ENCODE assay signal across 13 mouse cellular contexts in the genomic region with DNA sequence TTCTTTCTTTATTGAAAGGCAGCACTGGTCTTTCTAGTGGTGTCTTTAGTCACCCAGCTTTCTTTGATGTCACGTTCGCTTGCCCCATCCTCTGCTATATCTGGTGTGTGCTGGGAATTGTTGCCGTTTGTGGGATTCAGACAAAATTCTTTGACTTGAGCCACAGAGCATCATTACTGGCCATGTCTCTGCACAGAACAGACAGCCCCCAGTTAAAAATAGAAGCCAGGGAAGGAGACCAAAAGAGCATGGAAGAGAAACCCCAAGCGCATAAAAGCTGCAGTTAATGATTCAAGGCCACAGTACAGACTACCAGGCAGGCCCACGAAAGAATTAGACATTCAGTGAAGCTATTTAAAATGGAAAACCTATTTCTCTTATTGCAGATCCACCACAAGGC.
DNase-seq lines count a peak whose midpoint lies in the region; ATAC-seq and TF ChIP-seq lines count a peak whose summit lies in the region.
"Had no signal": no experiment of that assay in that cellular context is flagged by ENCODE, and none has a peak within 500 bp of the region (broad histone marks: within the 10 kb centered on the region; RNA-seq: fewer than 3 reads in every experiment).

No protein-coding gene starts in this region.

- H3K9me3 ChIP-seq in kidney, embryonic 15.5 days (replicated peaks) = no peaks in the 10 kb centered on the region
- H3K9me3 ChIP-seq in embryonic facial prominence, embryonic 13.5 days = no peaks in the 10 kb centered on the region
- H3K9me3 ChIP-seq in hindbrain, embryonic 11.5 days (ENCODE audit: control insufficient read depth, low read length) = no peaks in the 10 kb centered on the region
- H3K9me3 ChIP-seq in midbrain, embryonic 16.5 days (replicated peaks; ENCODE audit: control insufficient read depth, low read length, poor library complexity, severe bottlenecking) = no peaks in the 10 kb centered on the region
- no peaks in the 10 kb centered on the region for H3K9me3 ChIP-seq in intestine, postnatal 0 days (ENCODE audit: control insufficient read depth)
- H3K9me3 ChIP-seq: liver, embryonic 12.5 days had no signal

- intact Hi-C loops in left cerebral cortex, postnatal 10 days (cut with DNase I) = no loop called here

- no peak for TF ChIP-seq CTCF in intestine, postnatal 0 days (IDR thresholded peaks at IDR 0.05; ENCODE audit: low read depth)

- H3K4me2 ChIP-seq in kidney, embryonic 15.5 days = peak overlapping the region; percentile 23; the same call in 1 of the 2 replicates
- 0 out of 2 replicates have a peak overlapping the region, but pooled peaks have one; percentile 11 for H3K4me2 ChIP-seq in embryonic facial prominence, embryonic 13.5 days
- H3K4me2 ChIP-seq in hindbrain, embryonic 11.5 days (replicated peaks; ENCODE audit: low read depth, low read length) = no peak overlapping the region
- H3K4me2 ChIP-seq in midbrain, embryonic 16.5 days (ENCODE audit: low read length) = no peak overlapping the region
- no peak overlapping the region for H3K4me2 ChIP-seq in intestine, postnatal 0 days (replicated peaks; ENCODE audit: low read depth)
- H3K4me2 ChIP-seq: liver, embryonic 12.5 days had no signal

- 0 out of 2 replicates have a peak overlapping the region, but pooled peaks have one; percentile 27 for H3K27ac ChIP-seq in kidney, embryonic 15.5 days
- H3K27ac ChIP-seq in embryonic facial prominence, embryonic 13.5 days = peak overlapping the region; percentile 44; the same call in 1 of the 2 replicates
- peak overlapping the region; percentile 59; the same call in 1 of the 2 replicates for H3K27ac ChIP-seq in hindbrain, embryonic 11.5 days (ENCODE audit: low read depth, low read length)
- no peak overlapping the region for H3K27ac ChIP-seq in midbrain, embryonic 16.5 days (ENCODE audit: low read length)
- no peak overlapping the region for H3K27ac ChIP-seq in intestine, postnatal 0 days (ENCODE audit: low read depth, low read length)
- H3K27ac ChIP-seq: liver, embryonic 12.5 days; macrophage had no signal

- no peak overlapping the region for H3K4me3 ChIP-seq in kidney, embryonic 15.5 days (replicated peaks)
- no peak overlapping the region for H3K4me3 ChIP-seq in embryonic facial prominence, embryonic 13.5 days
- no peak overlapping the region for H3K4me3 ChIP-seq in hindbrain, embryonic 11.5 days (ENCODE audit: low read depth, low read length)
- H3K4me3 ChIP-seq in midbrain, embryonic 16.5 days (ENCODE audit: low read depth, low read length) = no peak overlapping the region
- no peak overlapping the region for H3K4me3 ChIP-seq in intestine, postnatal 0 days (ENCODE audit: low read depth, low read length)
- H3K4me3 ChIP-seq: liver, embryonic 12.5 days had no signal

- H3K27me3 ChIP-seq in kidney, embryonic 15.5 days = no peaks in the 10 kb centered on the region
- H3K27me3 ChIP-seq in embryonic facial prominence, embryonic 13.5 days = no peaks in the 10 kb centered on the region
- no peaks in the 10 kb centered on the region for H3K27me3 ChIP-seq in hindbrain, embryonic 11.5 days (ENCODE audit: control insufficient read depth, insufficient read depth, low read length)
- H3K27me3 ChIP-seq in midbrain, embryonic 16.5 days (ENCODE audit: control insufficient read depth, insufficient read depth, low read depth, low read length) = no peaks in the 10 kb centered on the region
- no peaks in the 10 kb centered on the region for H3K27me3 ChIP-seq in intestine, postnatal 0 days (replicated peaks; ENCODE audit: control insufficient read depth, insufficient read depth, low read length)
- H3K27me3 ChIP-seq: liver, embryonic 12.5 days had no signal

- H3K36me3 ChIP-seq in kidney, embryonic 15.5 days = no peaks in the 10 kb centered on the region
- H3K36me3 ChIP-seq in embryonic facial prominence, embryonic 13.5 days = no peaks in the 10 kb centered on the region
- no peaks in the 10 kb centered on the region for H3K36me3 ChIP-seq in hindbrain, embryonic 11.5 days (ENCODE audit: control insufficient read depth, insufficient read depth, low read length)
- H3K36me3 ChIP-seq in midbrain, embryonic 16.5 days (ENCODE audit: control insufficient read depth, insufficient read depth, low read length) = no peaks in the 10 kb centered on the region
- H3K36me3 ChIP-seq in intestine, postnatal 0 days (ENCODE audit: control insufficient read depth, insufficient read depth) = no peaks in the 10 kb centered on the region
- H3K36me3 ChIP-seq: liver, embryonic 12.5 days had no signal

- ATAC-seq in kidney, embryonic 15.5 days (replicated peaks; ENCODE audit: low FRiP score) = no peak
- ATAC-seq in embryonic facial prominence, embryonic 13.5 days (ENCODE audit: insufficient number of reproducible peaks, insufficient read depth, low FRiP score, low TSS enrichment, low read depth) = no peak
- ATAC-seq in hindbrain, embryonic 11.5 days (ENCODE audit: low FRiP score) = no peak
- ATAC-seq in midbrain, embryonic 16.5 days = peak; percentile 51
- no peak for ATAC-seq in intestine, postnatal 0 days
- ATAC-seq: liver, embryonic 12.5 days had no signal

- no peak for DNase-seq in kidney, adult 8-10 months
- DNase-seq in hindbrain, embryonic 11.5 days (ENCODE audit: low spot score) = no peak
- no peak for DNase-seq in left cerebral cortex, postnatal 10 days (ENCODE audit: extremely low spot score in 1 of 2, low spot score in 2 of 2)
- DNase-seq in liver = no peak
- DNase-seq: embryo, embryonic 11 days; spleen, adult 18-20 months; thymus, postnatal 25 days had no signal

- no peak overlapping the region for H3K9ac ChIP-seq in kidney, embryonic 15.5 days
- H3K9ac ChIP-seq in embryonic facial prominence, embryonic 13.5 days = no peak overlapping the region
- H3K9ac ChIP-seq in hindbrain, embryonic 11.5 days (ENCODE audit: low read depth, low read length) = no peak overlapping the region
- H3K9ac ChIP-seq in midbrain, embryonic 16.5 days (ENCODE audit: low read depth, low read length) = no peak overlapping the region
- H3K9ac ChIP-seq in intestine, postnatal 0 days (ENCODE audit: low read depth, low read length) = no peak overlapping the region
- H3K9ac ChIP-seq: liver, embryonic 12.5 days had no signal

- WGBS in kidney, embryonic 15.5 days = 38% methylated on average over 5 of the region's 5 CpGs
- WGBS in embryonic facial prominence, embryonic 13.5 days = 31% methylated on average over 5 of the region's 5 CpGs
- WGBS in hindbrain, embryonic 11.5 days = 39% methylated on average over 5 of the region's 5 CpGs
- 26% methylated on average over 5 of the region's 5 CpGs for WGBS in midbrain, embryonic 16.5 days
- 63% methylated on average over 5 of the region's 5 CpGs for WGBS in intestine, postnatal 0 days

- no peaks in the 10 kb centered on the region for H3K4me1 ChIP-seq in kidney, embryonic 15.5 days
- peaks cover 7% of the 10 kb centered on the region for H3K4me1 ChIP-seq in embryonic facial prominence, embryonic 13.5 days
- no peaks in the 10 kb centered on the region for H3K4me1 ChIP-seq in hindbrain, embryonic 11.5 days (replicated peaks; ENCODE audit: control insufficient read depth, insufficient read depth, low read length)
- H3K4me1 ChIP-seq in midbrain, embryonic 16.5 days (ENCODE audit: control insufficient read depth, insufficient read depth, low read length) = no peaks in the 10 kb centered on the region
- H3K4me1 ChIP-seq in intestine, postnatal 0 days (replicated peaks; ENCODE audit: control insufficient read depth, insufficient read depth, low read length) = no peaks in the 10 kb centered on the region
- H3K4me1 ChIP-seq: liver, embryonic 12.5 days had no signal

Comparison
In these comparisons a context has a peak if more than half of its experiments do, and no peak if none do; other contexts are left out.
1. H3K27ac ChIP-seq: peak in kidney, embryonic 15.5 days (single experiment), embryonic facial prominence, embryonic 13.5 days (single experiment) and hindbrain, embryonic 11.5 days (single experiment); none in midbrain, embryonic 16.5 days (single experiment) and intestine, postnatal 0 days (single experiment).
2. H3K4me2 ChIP-seq: peak in kidney, embryonic 15.5 days (single experiment) and embryonic facial prominence, embryonic 13.5 days (single experiment); none in hindbrain, embryonic 11.5 days (single experiment), midbrain, embryonic 16.5 days (single experiment) and intestine, postnatal 0 days (single experiment).